Mouse (Mus musculus) MEL (cell line): ENCODE measurements around the gene Gm20708. TPM values are rescaled to one million over a fixed set of nuclear protein-coding genes. Genes with fewer than 3 reads are reported as not detected.

ENCODE experiments used
- DNase-seq: peaks from one replicate; pipeline ENCODE4 v3.0.0; 2011; ENCODE audit warnings: low read depth, low spot score
- H3K27ac ChIP-seq: 2 replicates; pipeline ENCODE4 v1.5.1; 2012; ENCODE audit warnings: low read depth, mild to moderate bottlenecking, control low read depth, low read length, moderate library complexity; ENCODE audit not compliant: control insufficient read depth
- H3K27me3 ChIP-seq, 2 experiments: fragments of 150-350 bp in 1 of 2; sonication (generic) in 1 of 2; 2 replicates each; pipeline ENCODE4 v1.6.1; 2012; ENCODE audit warnings: low read length in 2 of 2, mild to moderate bottlenecking in 2 of 2, improper control_type of control experiment in 1 of 2, moderate library complexity in 1 of 2; ENCODE audit not compliant: insufficient read depth in 2 of 2, control insufficient read depth in 1 of 2
- H3K36me3 ChIP-seq, 2 experiments: 2 replicates each; pipeline ENCODE4 v1.6.1; 2012 to 2014; ENCODE audit warnings: low read length in 2 of 2, improper control_type of control experiment in 1 of 2, inconsistent platforms in 1 of 2, mild to moderate bottlenecking in 1 of 2; ENCODE audit not compliant: insufficient read depth in 2 of 2, control insufficient read depth in 1 of 2
- H3K4me1 ChIP-seq, 2 experiments: fragments of 150-350 bp in 1 of 2; sonication (generic) in 1 of 2; 2 replicates each; pipeline ENCODE4 v1.6.1; 2012; ENCODE audit warnings: low read length in 2 of 2, improper control_type of control experiment in 1 of 2, mild to moderate bottlenecking in 1 of 2; ENCODE audit not compliant: insufficient read depth in 2 of 2, control insufficient read depth in 1 of 2
- H3K4me3 ChIP-seq, 2 experiments: fragments of 150-350 bp in 1 of 2; sonication (generic) in 1 of 2; 2 replicates each; pipeline ENCODE4 v1.5.1; 2012; ENCODE audit warnings: low read depth in 2 of 2, low read length in 2 of 2, mild to moderate bottlenecking in 2 of 2, moderate library complexity in 2 of 2, control low read depth in 1 of 2, improper control_type of control experiment in 1 of 2; ENCODE audit not compliant: control insufficient read depth in 1 of 2, insufficient read depth in 1 of 2
- H3K79me2 ChIP-seq: 2 replicates; pipeline ENCODE4 v1.6.1; 2012; ENCODE audit warnings: mild to moderate bottlenecking, low read length, moderate library complexity; ENCODE audit not compliant: control insufficient read depth, poor library complexity, insufficient read depth
- H3K9ac ChIP-seq: 2 replicates; pipeline ENCODE4 v1.6.1; 2012; ENCODE audit warnings: low read depth, mild to moderate bottlenecking, control low read depth, low read length, moderate library complexity; ENCODE audit not compliant: control insufficient read depth, poor library complexity, severe bottlenecking
- H3K9me3 ChIP-seq: fragments of 150-350 bp; sonication (generic); replicated peaks from 2 replicates; pipeline ENCODE4 v1.6.1; 2012; ENCODE audit warnings: mild to moderate bottlenecking, low read length, improper control_type of control experiment, moderate library complexity; ENCODE audit not compliant: insufficient read depth
- BHLHE40 ChIP-seq: IDR thresholded peaks from 2 replicates; pipeline ENCODE4 v1.6.1; 2012; ENCODE audit warnings: low read depth, mild to moderate bottlenecking, inconsistent platforms, low read length, improper control_type of control experiment, borderline replicate concordance
- CHD1 ChIP-seq: IDR thresholded peaks from 2 replicates; pipeline ENCODE4 v1.6.1; 2012; ENCODE audit warnings: low read depth, mild to moderate bottlenecking, inconsistent platforms, low read length, improper control_type of control experiment
- E2F4 ChIP-seq: IDR thresholded peaks from 2 replicates; pipeline ENCODE4 v1.6.1; 2011; ENCODE audit warnings: low read depth, low read length, improper control_type of control experiment, borderline replicate concordance
- EP300 ChIP-seq, 2 experiments: IDR thresholded peaks; 2 replicates each; pipeline ENCODE4 v1.6.1; 2011; ENCODE audit warnings: improper control_type of control experiment in 2 of 2, low read length in 2 of 2, low read depth in 1 of 2, mild to moderate bottlenecking in 1 of 2
- ETS1 ChIP-seq: IDR thresholded peaks from 2 replicates; pipeline ENCODE4 v1.6.1; 2012; ENCODE audit warnings: low read depth, mild to moderate bottlenecking, inconsistent platforms, low read length, improper control_type of control experiment, moderate library complexity
- GATA1 ChIP-seq: IDR thresholded peaks from 2 replicates; pipeline ENCODE4 v1.6.1; 2011; ENCODE audit warnings: low read depth, low read length, improper control_type of control experiment
- HCFC1 ChIP-seq: IDR thresholded peaks from 2 replicates; pipeline ENCODE4 v1.6.1; 2012; ENCODE audit warnings: low read depth, mild to moderate bottlenecking, inconsistent platforms, low read length, improper control_type of control experiment, moderate library complexity
- JUND ChIP-seq: IDR thresholded peaks from 2 replicates; pipeline ENCODE4 v1.6.1; 2011; ENCODE audit warnings: low read depth, mild to moderate bottlenecking, improper control_type of control experiment, low read length
- MAFK ChIP-seq: IDR thresholded peaks from 2 replicates; pipeline ENCODE4 v1.6.1; 2011; ENCODE audit warnings: low read depth, mild to moderate bottlenecking, low read length, improper control_type of control experiment, borderline replicate concordance
- MAX ChIP-seq: IDR thresholded peaks from 2 replicates; pipeline ENCODE4 v1.6.1; 2011; ENCODE audit warnings: low read length, improper control_type of control experiment
- NELFE ChIP-seq: IDR thresholded peaks from 2 replicates; pipeline ENCODE4 v1.6.1; 2011; ENCODE audit warnings: low read depth, low read length, improper control_type of control experiment
- POLR2A ChIP-seq, 2 experiments: IDR thresholded peaks; 2 replicates each; pipeline ENCODE4 v1.6.1; 2011 to 2012; ENCODE audit warnings: low read length in 2 of 2, mild to moderate bottlenecking in 2 of 2, control low read depth in 1 of 2, improper control_type of control experiment in 1 of 2, low read depth in 1 of 2, moderate library complexity in 1 of 2; ENCODE audit not compliant: control insufficient read depth in 1 of 2, insufficient read depth in 1 of 2, poor library complexity in 1 of 2
- RAD21 ChIP-seq: IDR thresholded peaks from 2 replicates; pipeline ENCODE4 v1.6.1; 2011; ENCODE audit warnings: mild to moderate bottlenecking, low read depth, low read length, improper control_type of control experiment
- SMC3 ChIP-seq: IDR thresholded peaks from 2 replicates; pipeline ENCODE4 v1.6.1; 2011; ENCODE audit warnings: low read depth, low read length, improper control_type of control experiment
- TAL1 ChIP-seq: IDR thresholded peaks from 2 replicates; pipeline ENCODE4 v1.6.1; 2012; ENCODE audit warnings: mild to moderate bottlenecking, inconsistent platforms, low read length, moderate library complexity, mixed read lengths
- ZC3H11A ChIP-seq: IDR thresholded peaks from 2 replicates; pipeline ENCODE4 v1.6.1; 2012; ENCODE audit warnings: low read depth, mild to moderate bottlenecking, inconsistent platforms, low read length, improper control_type of control experiment
- ZKSCAN1 ChIP-seq: IDR thresholded peaks from 2 replicates; pipeline ENCODE4 v1.6.1; 2012; ENCODE audit warnings: low read depth, mild to moderate bottlenecking, inconsistent platforms, low read length, improper control_type of control experiment, moderate library complexity
- polyA plus RNA-seq, 2 experiments: library from polyadenylated mRNA; stranded (reverse) in 1 of 2; unstranded in 1 of 2; fragments of >175 nt in 1 of 2; fragments of >200 nt in 1 of 2; gene quantifications; 2 replicates each; pipeline versions ENCODE4 v1.2.1 to v1.2.4; 2012; ENCODE audit warnings: low replicate concordance in 2 of 2, low read depth in 1 of 2; ENCODE audit not compliant: insufficient read length in 2 of 2, insufficient read depth in 1 of 2, missing spikeins in 1 of 2
- total RNA-seq: library from RNA; depleted of rRNA; stranded (reverse); fragments of 300-350 nt; gene quantifications from 2 replicates; pipeline ENCODE4 v1.2.3, GENCODE M21; 2012

Gm20708 gene
- total and polyA plus RNA-seq, 3 experiments: 0.70 to 0.85 TPM; not detected in 1

- H3K9me3 ChIP-seq: no peaks in the 10 kb centered on the region
- TF ChIP-seq SMC3: no peak
- TF ChIP-seq ETS1: no peak
- no peak for TF ChIP-seq ZC3H11A
- no peak for TF ChIP-seq CHD1
- TF ChIP-seq MAX: no peak
- no peak for TF ChIP-seq ZKSCAN1
- TF ChIP-seq TAL1: no peak
- TF ChIP-seq GATA1: no peak
- H3K4me1 ChIP-seq: no peaks in the 10 kb centered on the region
- no peak for DNase-seq
- H3K36me3 ChIP-seq: no peaks in the 10 kb centered on the region; a peak in 1 of 4 replicates
- no peak overlapping the region for H3K27ac ChIP-seq
- H3K79me2 ChIP-seq: no peaks in the 10 kb centered on the region
- no peaks in the 10 kb centered on the region for H3K27me3 ChIP-seq
- no peak overlapping the region for H3K4me3 ChIP-seq
- H3K9ac ChIP-seq: no peak overlapping the region
Measured at GRCm38 (mm10) chr11:117863174-117863856, 53.8 kb downstream of the Gm20708 start.

GRCm38 (mm10) chr11:117864805-117865204 lies 55.3 kb downstream of the Gm20708 start:
- Histone ChIP-seq H3K36me3 (no peaks in the 10 kb centered on the region), H3K9ac (no peak overlapping the region), H3K4me1 (no peaks in the 10 kb centered on the region), H3K9me3 (no peaks in the 10 kb centered on the region), H3K27me3 (no peaks in the 10 kb centered on the region), H3K79me2 (no peaks in the 10 kb centered on the region), H3K4me3 (no peak overlapping the region), H3K27ac (no peak overlapping the region)
- peak; percentile 45 for DNase-seq
- TF ChIP-seq EP300 (IDR thresholded peaks at IDR 0.05; ENCODE audit: low read depth in 1 of 2, low read length in 2 of 2) (no peak), POLR2A (IDR thresholded peaks at IDR 0.05; ENCODE audit: control insufficient read depth in 1 of 2, insufficient read depth in 1 of 2, low read depth in 1 of 2, low read length in 2 of 2, poor library complexity in 1 of 2) (0 out of 4 replicates have a peak, but pooled peaks of 1 of the 2 experiments have one; percentile 43), HCFC1 (no peak), JUND (no peak)

GRCm38 (mm10) chr11:117865988-117866387 lies 56.5 kb downstream of the Gm20708 start:
- TF ChIP-seq GATA1: no peak
- TF ChIP-seq E2F4: no peak
- TF ChIP-seq MAX: no peak
- TF ChIP-seq EP300 (IDR thresholded peaks at IDR 0.05; ENCODE audit: low read depth in 1 of 2, low read length in 2 of 2): no peak
- no peak for TF ChIP-seq BHLHE40
- no peak for TF ChIP-seq MAFK
- TF ChIP-seq HCFC1: no peak
- TF ChIP-seq RAD21: no peak
- no peak for TF ChIP-seq NELFE
- Histone ChIP-seq H3K4me1 (no peaks in the 10 kb centered on the region), H3K79me2 (no peaks in the 10 kb centered on the region), H3K4me3 (no peak overlapping the region), H3K27me3 (no peaks in the 10 kb centered on the region), H3K36me3 (no peaks in the 10 kb centered on the region), H3K9me3 (no peaks in the 10 kb centered on the region), H3K27ac (no peak overlapping the region), H3K9ac (no peak overlapping the region)
- no peak for DNase-seq
